Mouse (Mus musculus): ENCODE data around the gene Sac3d1.
"Not testable (repeated sequence)": the region's sequence is repeated elsewhere in the genome, so short reads cannot be mapped to it uniquely, and the experiment has no call there.

The Sac3d1 gene

GRCm38 (mm10) chr19:6117986-6118676 is at the start of gene Sac3d1:
Gene Sac3d1 (minus strand): TSS chr19:6118650.
- DNase-seq (ENCODE audit: low read depth, low spot score), result peak; percentile 80

GRCm38 (mm10) chr19:6166750-6167149 is 48.3 kb upstream of the Sac3d1 start:
- no peak for DNase-seq (ENCODE audit: low read depth, low spot score)

- DNase-seq (ENCODE audit: low read depth, low spot score), result peak; percentile 27
Observed at GRCm38 (mm10) chr19:6163872-6164547, 45.6 kb upstream of the Sac3d1 start.

- DNase-seq (ENCODE audit: low read depth, low spot score), result no peak
Observed at GRCm38 (mm10) chr19:6157220-6157619, 38.8 kb upstream of the Sac3d1 start.

- no peak for DNase-seq (ENCODE audit: low read depth, low spot score)
Observed at GRCm38 (mm10) chr19:6156372-6156771, 37.9 kb upstream of the Sac3d1 start.

GRCm38 (mm10) chr19:6155174-6155573 is 36.7 kb upstream of the Sac3d1 start:
- no peak for DNase-seq (ENCODE audit: low read depth, low spot score)

- no peak for DNase-seq (ENCODE audit: low read depth, low spot score)
Observed at GRCm38 (mm10) chr19:6144842-6145241, 26.4 kb upstream of the Sac3d1 start.

- DNase-seq (ENCODE audit: low read depth, low spot score), result peak; percentile 63
Observed at GRCm38 (mm10) chr19:6141394-6141749, 22.9 kb upstream of the Sac3d1 start, which contains the start of gene Arl2. Gene Arl2 (minus strand): TSS chr19:6141548.

- peak; percentile 92 for DNase-seq (ENCODE audit: low read depth, low spot score)
Observed at GRCm38 (mm10) chr19:6140678-6141393, 22.4 kb upstream of the Sac3d1 start, which contains the start of gene Batf2. Gene Batf2 (plus strand): TSS chr19:6140983.

- peak; percentile 36 for DNase-seq (ENCODE audit: low read depth, low spot score)
Observed at GRCm38 (mm10) chr19:6140374-6140677, 21.9 kb upstream of the Sac3d1 start.

- DNase-seq (ENCODE audit: low read depth, low spot score), result no peak
Observed at GRCm38 (mm10) chr19:6139701-6140100, 21.3 kb upstream of the Sac3d1 start.

GRCm38 (mm10) chr19:6136397-6136796 is 17.9 kb upstream of the Sac3d1 start:
- DNase-seq (ENCODE audit: low read depth, low spot score), result no peak

- DNase-seq (ENCODE audit: low read depth, low spot score), result not testable (repeated sequence)
Observed at GRCm38 (mm10) chr19:6133197-6133596, 14.7 kb upstream of the Sac3d1 start.

GRCm38 (mm10) chr19:6132171-6132827 is 13.8 kb upstream of the Sac3d1 start:
- no peak for DNase-seq (ENCODE audit: low read depth, low spot score)

GRCm38 (mm10) chr19:6130414-6131128 is 12.1 kb upstream of the Sac3d1 start:
- not testable (repeated sequence) for DNase-seq (ENCODE audit: low read depth, low spot score)

GRCm38 (mm10) chr19:6127760-6128341 is 9.4 kb upstream of the Sac3d1 start, which contains the start of gene Snx15:
Gene Snx15 (minus strand): TSS chr19:6128304.
- peak; percentile 94 for DNase-seq (ENCODE audit: low read depth, low spot score)

GRCm38 (mm10) chr19:6126789-6127580 is 8.5 kb upstream of the Sac3d1 start:
- no peak for DNase-seq (ENCODE audit: low read depth, low spot score)

- peak; percentile 32 for DNase-seq (ENCODE audit: low read depth, low spot score)
Observed at GRCm38 (mm10) chr19:6126289-6126688, 7.8 kb upstream of the Sac3d1 start.

- DNase-seq (ENCODE audit: low read depth, low spot score), result no peak
Observed at GRCm38 (mm10) chr19:6124898-6125297, 6.4 kb upstream of the Sac3d1 start.

- no peak for DNase-seq (ENCODE audit: low read depth, low spot score)
Observed at GRCm38 (mm10) chr19:6123330-6123729, 4.9 kb upstream of the Sac3d1 start.

All from skeletal muscle tissue, adult 2 months (tissue).